Mouse (Mus musculus) common myeloid progenitor, adult 5-6 weeks (primary cell): ENCODE results near the gene Tmem243. TPM values are rescaled to one million over a fixed set of nuclear protein-coding genes. Genes with fewer than 3 reads are reported as not detected.
"Not testable (repeated sequence)": the region's sequence is repeated elsewhere in the genome, so short reads cannot be mapped to it uniquely, and the experiment has no call there.

Experiments
- ATAC-seq: replicated peaks from 2 replicates; pipeline ENCODE4 v1.8.0; 2016; ENCODE audit warnings: low read depth, mild to moderate bottlenecking, moderate TSS enrichment, inconsistent platforms; ENCODE audit not compliant: poor library complexity, severe bottlenecking
- total RNA-seq: library from RNA; stranded (forward); fragments of 200-1000, 187-1606 nt; gene quantifications from 2 replicates; pipeline ENCODE4 v1.2.3, GENCODE M21; 2017

Tmem243 gene
- total RNA-seq, 1 experiment from 2014 or later, result 13.2 TPM

DNA sequence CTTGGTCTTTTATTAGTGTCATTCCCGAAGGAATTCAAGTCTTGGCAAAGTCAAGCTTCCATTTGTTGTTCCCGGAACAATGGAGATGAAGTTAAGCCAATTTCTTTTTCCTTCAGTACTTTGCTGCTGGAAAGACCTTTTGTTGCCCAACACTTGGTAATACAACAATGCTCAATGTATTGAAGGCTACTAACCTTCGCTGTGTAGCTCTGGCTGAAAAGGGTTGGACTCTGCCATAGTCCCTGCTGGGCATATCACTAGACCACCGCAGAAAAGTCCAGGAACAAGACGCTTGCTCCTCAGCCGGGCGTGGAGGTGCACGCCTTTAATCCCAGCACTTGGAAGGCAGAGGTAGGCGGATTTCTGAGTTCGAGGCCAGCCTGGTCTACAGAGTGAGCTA lies 64.7 kb downstream of the Tmem243 start:
- not testable (repeated sequence) for ATAC-seq

DNA sequence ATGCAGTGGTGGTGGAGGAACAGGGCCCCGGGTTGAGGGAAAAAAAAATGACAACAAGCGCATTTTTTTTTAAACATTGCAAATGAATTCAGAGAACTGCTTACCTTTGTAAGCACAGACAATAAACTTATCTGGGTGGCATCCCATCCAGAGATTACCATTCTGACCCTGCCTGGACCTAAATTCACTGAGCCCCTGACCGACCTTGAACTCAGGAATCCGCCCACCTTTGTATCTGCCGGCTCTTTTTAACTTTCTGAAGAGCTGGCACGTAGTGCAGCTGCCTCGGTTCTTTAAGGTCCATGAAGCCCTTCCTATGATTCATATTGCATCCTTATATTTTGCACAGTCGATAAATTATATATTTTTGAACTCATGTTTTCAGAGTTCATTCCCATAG lies 65.9 kb downstream of the Tmem243 start:
- no peak for ATAC-seq

DNA sequence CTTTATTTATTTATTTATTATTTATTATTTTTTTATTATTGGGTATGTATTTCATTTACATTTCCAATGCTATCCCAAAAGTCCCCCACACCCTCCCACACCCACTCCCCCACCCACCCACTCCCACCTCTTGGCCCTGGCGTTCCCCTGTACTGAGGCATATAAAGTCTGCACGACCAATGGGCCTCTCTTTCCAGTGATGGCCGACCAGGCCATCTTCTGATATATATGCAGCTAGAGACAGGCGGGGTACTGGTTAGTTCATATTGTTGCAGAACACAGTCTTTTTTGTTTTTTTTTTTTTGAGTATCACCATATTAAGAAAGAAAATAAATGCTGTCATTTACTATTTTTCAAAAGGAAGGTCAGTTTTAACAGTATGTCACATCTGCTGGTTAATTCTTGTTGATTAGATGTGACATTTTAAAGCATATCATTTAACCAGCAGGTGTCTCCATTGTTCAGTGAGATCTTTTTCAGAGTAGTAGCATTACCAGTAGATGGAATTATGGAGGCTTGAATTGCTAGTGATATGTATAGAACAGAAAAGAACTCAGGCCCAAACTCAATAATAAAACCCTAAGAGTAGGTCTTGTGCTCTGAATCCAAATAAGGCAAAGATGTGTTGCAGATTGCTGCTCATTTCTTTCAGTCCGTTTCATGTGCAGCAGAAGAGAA lies 69.0 kb downstream of the Tmem243 start:
- peak; percentile 90 for ATAC-seq

DNA sequence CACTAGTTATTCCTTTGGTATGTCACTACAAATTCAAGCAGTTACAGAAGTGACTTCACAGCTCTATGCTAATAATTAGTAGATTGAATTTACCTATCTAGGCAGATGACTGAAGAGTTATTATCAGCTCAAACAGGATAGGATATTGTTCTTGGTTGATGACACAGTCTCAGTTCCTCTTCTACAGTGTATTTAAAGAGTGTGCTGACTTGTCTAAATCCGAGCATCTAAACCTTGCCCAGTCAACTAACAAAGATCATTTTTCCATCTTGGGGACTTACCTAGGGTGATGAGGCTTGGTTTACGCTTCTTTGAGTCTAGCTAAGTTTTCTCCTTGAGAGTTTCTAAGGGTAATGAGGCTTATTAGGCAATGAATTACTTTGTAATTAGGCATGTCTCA lies 72.8 kb downstream of the Tmem243 start:
- no peak for ATAC-seq

DNA sequence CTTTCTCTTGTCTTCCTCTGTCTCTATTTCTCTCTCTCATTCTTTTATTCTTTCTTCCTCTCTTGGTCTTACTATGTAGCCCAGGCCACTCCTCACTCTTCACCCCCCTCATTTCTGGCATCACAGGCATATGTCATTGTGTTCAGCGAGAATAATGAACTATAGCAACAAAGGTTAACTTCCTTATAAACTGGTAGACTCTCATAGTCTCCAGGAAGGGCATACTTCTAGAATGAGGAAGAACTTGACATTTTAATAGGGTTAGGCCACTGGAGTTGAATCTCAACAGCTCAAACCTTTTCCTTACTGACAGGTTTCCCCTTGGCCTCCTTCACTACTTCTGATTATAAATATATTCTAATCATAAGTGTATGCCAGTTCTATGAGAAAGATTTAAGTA lies 86.0 kb downstream of the Tmem243 start:
- 0 out of 2 replicates have a peak, but pooled peaks have one; percentile 54 for ATAC-seq

Other genes starting within 250 kb of the Tmem243 start
- 88.6 and 110 TPM in 2 replicates for gene Abcb4, start 207.0 kb upstream of the Tmem243 start, total RNA-seq
- gene Crot, start 103.3 kb upstream of the Tmem243 start, total RNA-seq, result 44.1 and 51.0 TPM in 2 replicates
- 50.0 and 54.4 TPM in 2 replicates for gene Dmtf1, start 61.1 kb downstream of the Tmem243 start, total RNA-seq
- gene 9330182L06Rik, start 165.4 kb downstream of the Tmem243 start, total RNA-seq, result 2.1 and 3.1 TPM in 2 replicates